19 mouse cellular contexts compared by ENCODE assay signal in genomic region chr3:82440976-82441375, GRCm38 (mm10).
DNase-seq lines count a peak whose midpoint lies in the region.
"Had no signal": no experiment of that assay in that cellular context is flagged by ENCODE, and none has a peak within 500 bp of the region (broad histone marks: within the 10 kb centered on the region; RNA-seq: fewer than 3 reads in every experiment).

No protein-coding gene starts in this region.

- peak; percentile 46 for DNase-seq in retina, postnatal 1 day
- DNase-seq in retina, embryonic 14.5 days (ENCODE audit: low spot score) = no peak
- peak; percentile 70 for DNase-seq in brain, adult 2 months (ENCODE audit: low read depth, low spot score)
- peak; percentile 83 for DNase-seq in cerebellum, adult 9-10 months
- DNase-seq in cerebellum, postnatal 36 days = peak; percentile 60 to 69
- DNase-seq in layer of hippocampus, postnatal 36 days = no peak
- no peak for DNase-seq in frontal cortex, postnatal 36 days (ENCODE audit: low spot score in 2 of 2)
- DNase-seq in thymus, postnatal 10 days (ENCODE audit: low spot score in 2 of 2) = no peak
- DNase-seq: adrenal gland, postnatal 14 days; B cell, adult 2 months; gastrocnemius, postnatal 14 days; heart, adult 18-20 months; heart, postnatal 36 days; kidney, adult 11 months; kidney, postnatal 25 days; liver, embryonic 13.5 days; lung, adult 18-20 months; right cerebral cortex, postnatal 4 days; thymus, postnatal 14 days had no signal

Comparison
In these comparisons a context has a peak if more than half of its experiments do, and no peak if none do; other contexts are left out.
1. DNase-seq: peak in retina, postnatal 1 day (single experiment), brain, adult 2 months (single experiment), cerebellum, adult 9-10 months (single experiment) and cerebellum, postnatal 36 days (2 of 2); none in retina, embryonic 14.5 days (single experiment), layer of hippocampus, postnatal 36 days (0 of 2), frontal cortex, postnatal 36 days (0 of 2) and thymus, postnatal 10 days (0 of 2).